Mouse (Mus musculus) CH12.LX (cell line): ENCODE data around the gene Tmem119. TPM values are rescaled to one million over a fixed set of nuclear protein-coding genes. Genes with fewer than 3 reads are reported as not detected.
A peak's percentile ranks its signal among the peaks of the same experiment; 100 is the strongest.

ENCODE experiments used
- DNase-seq: peaks from one replicate; pipeline ENCODE4 v3.0.0-alpha.2; 2013; ENCODE audit errors: extremely low read depth
- H3K27ac ChIP-seq: 2 replicates; pipeline ENCODE4 v1.5.1; 2012; ENCODE audit warnings: low read depth, mild to moderate bottlenecking, control low read depth, moderate library complexity; ENCODE audit not compliant: insufficient read depth
- H3K27me3 ChIP-seq: replicated peaks from 2 replicates; pipeline ENCODE3; 2012; ENCODE audit warnings: inconsistent platforms
- H3K36me3 ChIP-seq, 2 experiments: replicated peaks in 1 of 2; 2 replicates each; pipeline versions ENCODE3 to v1.6.1; 2012; ENCODE audit warnings: inconsistent platforms in 1 of 2, low read length in 1 of 2, mild to moderate bottlenecking in 1 of 2, mixed read lengths in 1 of 2, moderate library complexity in 1 of 2; ENCODE audit not compliant: control insufficient read depth in 1 of 2, insufficient read depth in 1 of 2
- H3K4me1 ChIP-seq, 2 experiments: 2 replicates each; pipeline ENCODE4 v1.6.1; 2012; ENCODE audit warnings: inconsistent platforms in 1 of 2, moderate library complexity in 1 of 2; ENCODE audit not compliant: insufficient read depth in 2 of 2, control insufficient read depth in 1 of 2
- H3K4me2 ChIP-seq: 2 replicates; pipeline ENCODE4 v1.6.1; 2012; ENCODE audit warnings: low read depth, mild to moderate bottlenecking, control low read depth; ENCODE audit not compliant: poor library complexity, insufficient read depth, severe bottlenecking
- H3K4me3 ChIP-seq, 3 experiments: fragments of 150-350 bp in 1 of 3; sonication (generic) in 1 of 3; replicated peaks in 1 of 3; 2 replicates each; pipeline versions ENCODE3 to v1.5.1; 2011 to 2012; ENCODE audit warnings: low read depth in 2 of 3, low read length in 2 of 3, mild to moderate bottlenecking in 2 of 3, moderate library complexity in 2 of 3, control low read depth in 1 of 3, improper control_type of control experiment in 1 of 3, inconsistent platforms in 1 of 3, mixed read lengths in 1 of 3; ENCODE audit not compliant: poor library complexity in 1 of 3
- H3K79me2 ChIP-seq: replicated peaks from 2 replicates; pipeline ENCODE4 v1.6.1; 2012; ENCODE audit warnings: mild to moderate bottlenecking, moderate library complexity; ENCODE audit not compliant: control insufficient read depth, poor library complexity, insufficient read depth, severe bottlenecking; ENCODE audit errors: extremely low read depth
- H3K9ac ChIP-seq: 2 replicates; pipeline ENCODE4 v1.6.1; 2012; ENCODE audit warnings: low read depth, mild to moderate bottlenecking, control low read depth, moderate library complexity; ENCODE audit not compliant: insufficient read depth
- H3K9me3 ChIP-seq: replicated peaks from 2 replicates; pipeline ENCODE3; 2012; ENCODE audit warnings: low read length, inconsistent platforms, mixed read lengths
- BHLHE40 ChIP-seq: IDR thresholded peaks from 2 replicates; pipeline ENCODE4 v1.6.1; 2011; ENCODE audit warnings: mild to moderate bottlenecking, low read depth, low read length, improper control_type of control experiment
- CHD2 ChIP-seq: IDR thresholded peaks from 2 replicates; pipeline ENCODE4 v1.6.1; 2011; ENCODE audit warnings: low read length, improper control_type of control experiment
- CTCF ChIP-seq, 2 experiments: IDR thresholded peaks in 1 of 2; conservative IDR thresholded peaks in 1 of 2; 2 replicates each; pipeline ENCODE4 v1.5.1; 2011 to 2012; ENCODE audit warnings: low read depth in 2 of 2, low read length in 2 of 2, improper control_type of control experiment in 1 of 2, inconsistent platforms in 1 of 2, mild to moderate bottlenecking in 1 of 2, moderate library complexity in 1 of 2
- EP300 ChIP-seq: IDR thresholded peaks from 2 replicates; pipeline ENCODE4 v1.6.1; 2011; ENCODE audit warnings: low read length, improper control_type of control experiment
- ETS1 ChIP-seq: conservative IDR thresholded peaks from 2 replicates; pipeline ENCODE4 v1.6.1; 2012; ENCODE audit warnings: low read depth, mild to moderate bottlenecking, inconsistent platforms, low read length, improper control_type of control experiment, moderate library complexity
- GABPA ChIP-seq: IDR thresholded peaks from 2 replicates; pipeline ENCODE4 v1.6.1; 2012; ENCODE audit warnings: low read depth, low read length, improper control_type of control experiment, inconsistent platforms; ENCODE audit not compliant: insufficient replicate concordance
- HCFC1 ChIP-seq: IDR thresholded peaks from 2 replicates; pipeline ENCODE4 v1.6.1; 2012; ENCODE audit warnings: low read depth, mild to moderate bottlenecking, inconsistent platforms, low read length, improper control_type of control experiment
- IRF4 ChIP-seq: IDR thresholded peaks from 2 replicates; pipeline ENCODE4 v1.6.1; 2014; ENCODE audit warnings: low read depth, mild to moderate bottlenecking, inconsistent platforms, low read length, improper control_type of control experiment
- JUN ChIP-seq: IDR thresholded peaks from 2 replicates; pipeline ENCODE4 v1.6.1; 2011; ENCODE audit warnings: low read depth, mild to moderate bottlenecking, low read length, improper control_type of control experiment, moderate library complexity; ENCODE audit not compliant: insufficient read depth
- JUND ChIP-seq: conservative IDR thresholded peaks from 2 replicates; pipeline ENCODE4 v1.6.1; 2011; ENCODE audit warnings: low read depth, low read length, improper control_type of control experiment
- MAFK ChIP-seq: IDR thresholded peaks from 2 replicates; pipeline ENCODE4 v1.6.1; 2011; ENCODE audit warnings: low read length, improper control_type of control experiment; ENCODE audit not compliant: insufficient replicate concordance
- MAX ChIP-seq: IDR thresholded peaks from 2 replicates; pipeline ENCODE4 v1.6.1; 2011; ENCODE audit warnings: low read length, improper control_type of control experiment
- MAZ ChIP-seq: IDR thresholded peaks from 2 replicates; pipeline ENCODE4 v1.6.1; 2012; ENCODE audit warnings: low read depth, mild to moderate bottlenecking, inconsistent platforms, low read length, improper control_type of control experiment, moderate library complexity
- MEF2A ChIP-seq: IDR thresholded peaks from 2 replicates; pipeline ENCODE4 v1.6.1; 2014; ENCODE audit warnings: low read depth, mild to moderate bottlenecking, inconsistent platforms, low read length, improper control_type of control experiment, borderline replicate concordance
- MXI1 ChIP-seq: IDR thresholded peaks from 2 replicates; pipeline ENCODE4 v1.6.1; 2011; ENCODE audit warnings: mild to moderate bottlenecking, low read depth, low read length, improper control_type of control experiment
- MYC ChIP-seq: IDR thresholded peaks from 2 replicates; pipeline ENCODE4 v1.6.1; 2011; ENCODE audit warnings: low read depth, mild to moderate bottlenecking, improper control_type of control experiment, low read length
- NRF1 ChIP-seq: IDR thresholded peaks from 2 replicates; pipeline ENCODE4 v1.6.1; 2014; ENCODE audit warnings: low read depth, mild to moderate bottlenecking, inconsistent platforms, low read length, improper control_type of control experiment, moderate library complexity
- PAX5 ChIP-seq: IDR thresholded peaks from 2 replicates; pipeline ENCODE4 v1.6.1; 2012; ENCODE audit warnings: low read length, inconsistent platforms, mixed read lengths
- RAD21 ChIP-seq: IDR thresholded peaks from 2 replicates; pipeline ENCODE4 v1.6.1; 2011; ENCODE audit warnings: low read depth, mild to moderate bottlenecking, low read length, improper control_type of control experiment, moderate library complexity
- RCOR1 ChIP-seq: conservative IDR thresholded peaks from 2 replicates; pipeline ENCODE4 v1.6.1; 2012; ENCODE audit warnings: low read depth, mild to moderate bottlenecking, inconsistent platforms, low read length, improper control_type of control experiment
- SIN3A ChIP-seq: IDR thresholded peaks from 2 replicates; pipeline ENCODE4 v1.6.1; 2012; ENCODE audit warnings: low read length, improper control_type of control experiment, inconsistent platforms
- TBP ChIP-seq: conservative IDR thresholded peaks from 2 replicates; pipeline ENCODE4 v1.6.1; 2011; ENCODE audit warnings: low read depth, low read length, improper control_type of control experiment
- TCF12 ChIP-seq: IDR thresholded peaks from 2 replicates; pipeline ENCODE4 v1.6.1; 2014; ENCODE audit warnings: low read depth, mild to moderate bottlenecking, inconsistent platforms, low read length, improper control_type of control experiment
- UBTF ChIP-seq: IDR thresholded peaks from 2 replicates; pipeline ENCODE4 v1.6.1; 2012; ENCODE audit warnings: low read depth, mild to moderate bottlenecking, inconsistent platforms, low read length, improper control_type of control experiment, moderate library complexity
- USF1 ChIP-seq: IDR thresholded peaks from 2 replicates; pipeline ENCODE4 v1.6.1; 2014; ENCODE audit warnings: low read depth, mild to moderate bottlenecking, inconsistent platforms, low read length, improper control_type of control experiment
- USF2 ChIP-seq: conservative IDR thresholded peaks from 2 replicates; pipeline ENCODE4 v1.6.1; 2011; ENCODE audit warnings: low read depth, low read length, improper control_type of control experiment
- ZKSCAN1 ChIP-seq: IDR thresholded peaks from 2 replicates; pipeline ENCODE4 v1.6.1; 2012; ENCODE audit warnings: low read depth, inconsistent platforms, low read length, improper control_type of control experiment, borderline replicate concordance
- dilution Hi-C: fragments of 300-500 bp; cut with MboI; formaldehyde crosslinking; loops from 2 replicates; pipeline ENCODE4 v1.14.3; 2020; ENCODE audit warnings: low sequenced_read_pairs; ENCODE audit not compliant: extremely low pct_unique_long_range_greater_than_20kb, extremely low pct_ligation_motif_present
- in situ Hi-C: fragments of 300-500 bp; cut with MboI; formaldehyde crosslinking; loops from 3 replicates; pipeline ENCODE4 v1.14.3; 2019; ENCODE audit warnings: low sequenced_read_pairs, low pct_ligation_motif_present, low pct_unique_long_range_greater_than_20kb, mixed read lengths
- polyA plus RNA-seq: library from polyadenylated mRNA; unstranded; fragments of >175 nt; gene quantifications from 2 replicates; pipeline ENCODE4 v1.2.1, GENCODE M21; 2012; ENCODE audit warnings: low read depth; ENCODE audit not compliant: insufficient read length
- total RNA-seq, 2 experiments: library from RNA; depleted of rRNA; stranded (reverse); fragments of 300-350 nt in 1 of 2; fragments of >200 nt in 1 of 2; gene quantifications; 2 replicates each; pipeline ENCODE4 v1.2.3; 2012 to 2014

The Tmem119 gene
- total and polyA plus RNA-seq, 3 experiments: 0.30 to 1.5 (median 1.0) TPM

DNA sequence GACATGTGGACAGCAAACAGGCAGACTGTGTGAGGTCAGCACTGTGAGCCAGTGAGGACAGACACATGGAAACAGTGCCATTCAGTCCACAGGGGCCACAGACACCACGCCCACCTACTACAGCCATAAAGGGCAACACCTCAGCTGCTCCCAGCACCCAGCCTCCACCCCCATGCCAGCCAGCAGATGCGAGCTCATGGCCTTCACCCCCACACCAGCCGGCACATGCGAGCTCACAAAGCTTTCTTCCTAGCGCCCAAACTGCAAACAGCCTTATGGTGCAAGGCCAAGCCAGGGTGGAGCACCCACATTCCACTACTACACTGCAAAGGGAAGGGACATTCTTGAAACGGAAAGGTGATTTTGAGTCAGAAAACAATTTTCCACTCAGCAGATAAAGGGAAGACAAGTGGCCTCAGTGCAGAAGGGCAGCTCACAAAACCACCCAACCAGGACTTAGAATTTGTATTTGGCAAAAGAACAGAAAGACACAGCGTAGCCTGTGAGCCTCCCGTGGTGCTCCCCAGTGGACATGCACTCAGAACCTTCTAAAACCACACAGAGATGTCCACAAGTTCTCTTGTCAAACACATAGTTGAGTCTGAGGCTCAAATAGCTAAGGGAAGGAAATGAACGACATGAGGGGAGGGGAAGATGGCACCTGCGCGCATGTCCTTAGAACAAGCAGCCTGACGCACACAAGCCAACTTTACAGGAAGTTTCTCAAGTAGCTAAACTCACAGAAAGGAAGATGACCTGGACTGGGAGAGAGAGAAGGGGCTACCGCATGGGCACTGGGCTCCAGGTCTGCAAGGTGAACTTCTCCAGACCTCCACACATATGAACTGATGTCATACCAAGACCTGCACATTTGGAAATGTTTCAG is 34.4 kb downstream of the Tmem119 start:
- Histone ChIP-seq H3K9me3 (no peaks in the 10 kb centered on the region), H3K27ac (peak overlapping the region; percentile 77), H3K36me3 (peaks cover 53 to 82% of the 10 kb centered on the region in 2 experiments), H3K4me3 (peak overlapping the region in 1 of 3 experiments; percentile 8), H3K4me2 (peak overlapping the region; percentile 19), H3K79me2 (peaks cover 88% of the 10 kb centered on the region), H3K4me1 (peaks cover 31 to 80% of the 10 kb centered on the region in 2 experiments), H3K9ac (no peak overlapping the region), H3K27me3 (no peaks in the 10 kb centered on the region)
- in situ Hi-C loops (no loop called here), dilution Hi-C loops (no loop called here)
- TF ChIP-seq IRF4: peak; percentile 80
- 0 out of 2 replicates have a peak, but pooled peaks have one; percentile 25 for TF ChIP-seq RCOR1
- no peak for TF ChIP-seq PAX5
- TF ChIP-seq TBP: no peak
- TF ChIP-seq ETS1: peak; percentile 59
- TF ChIP-seq CHD2: peak; percentile 27; the same call in 1 of the 2 replicates
- TF ChIP-seq MAX: peak; percentile 39; the same call in 1 of the 2 replicates
- peak; percentile 41; the same call in 1 of the 2 replicates for TF ChIP-seq TCF12
- peak; percentile 78 for TF ChIP-seq EP300
- TF ChIP-seq NRF1: peak; percentile 72
- TF ChIP-seq UBTF: no peak
- peak; percentile 19; the same call in 1 of the 2 replicates for TF ChIP-seq MAZ
- TF ChIP-seq MYC: peak; percentile 15; the same call in 1 of the 2 replicates
- TF ChIP-seq CTCF (conservative IDR thresholded peaks at IDR 0.05 in 1 of 2, IDR thresholded peaks at IDR 0.05 in 1 of 2; ENCODE audit: low read depth in 2 of 2, low read length in 2 of 2): no peak
- no peak for TF ChIP-seq GABPA
- no peak for TF ChIP-seq USF2
- no peak for TF ChIP-seq USF1
- peak; percentile 40; the same call in 1 of the 2 replicates for TF ChIP-seq BHLHE40
- TF ChIP-seq SIN3A: peak; percentile 52
- peak; percentile 36 for TF ChIP-seq MXI1
- DNase-seq: peak; percentile 43

DNA sequence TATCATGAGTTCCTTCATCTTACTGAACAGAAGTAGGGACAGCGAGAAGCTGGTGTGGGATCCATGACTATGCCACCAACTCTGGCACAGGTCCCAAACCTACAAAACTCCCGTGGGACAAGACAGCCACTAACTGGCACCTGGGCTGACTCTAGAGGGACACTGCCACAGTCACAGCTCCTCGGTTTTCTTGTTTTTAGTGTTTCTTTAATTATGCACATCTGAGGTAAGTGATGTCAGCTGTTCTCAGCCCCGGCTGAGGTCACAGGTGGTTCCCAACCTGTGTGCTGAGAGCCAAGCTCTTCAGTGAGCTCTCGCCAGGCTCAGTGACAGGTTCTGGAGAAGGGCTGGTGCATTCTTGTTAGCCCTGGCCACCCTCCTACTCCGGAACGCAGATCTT is 35.9 kb downstream of the Tmem119 start:
- H3K27ac ChIP-seq: no peak overlapping the region
- no peak overlapping the region for H3K9ac ChIP-seq
- peaks cover 73% of the 10 kb centered on the region for H3K79me2 ChIP-seq
- DNase-seq: peak; percentile 43
- dilution Hi-C loops: no loop called here
- peaks cover 64 to 89% of the 10 kb centered on the region in 2 experiments for H3K36me3 ChIP-seq
- H3K9me3 ChIP-seq: no peaks in the 10 kb centered on the region
- peaks cover 27 to 70% of the 10 kb centered on the region in 2 experiments for H3K4me1 ChIP-seq
- in situ Hi-C loops: no loop called here
- no peak overlapping the region for H3K4me3 ChIP-seq
- no peaks in the 10 kb centered on the region for H3K27me3 ChIP-seq
- TF ChIP-seq EP300: peak; percentile 79
- TF ChIP-seq MXI1: no peak
- TF ChIP-seq ZKSCAN1: no peak
- TF ChIP-seq RAD21: no peak
- no peak for TF ChIP-seq HCFC1
- 0 out of 2 replicates have a peak, but pooled peaks have one; percentile 23 for TF ChIP-seq JUND
- 0 out of 2 replicates have a peak, but pooled peaks have one; percentile 5 for TF ChIP-seq JUN
- TF ChIP-seq MAZ: no peak
- peak; percentile 95 for TF ChIP-seq ETS1
- peak; percentile 81 for TF ChIP-seq TCF12
- peak; percentile 52; the same call in 1 of the 2 replicates for TF ChIP-seq SIN3A
- TF ChIP-seq CHD2: peak; percentile 15; the same call in 1 of the 2 replicates
- TF ChIP-seq MEF2A: 0 out of 2 replicates have a peak, but pooled peaks have one; percentile 49
- peak; percentile 75 for TF ChIP-seq IRF4
- 0 out of 2 replicates have a peak, but pooled peaks have one; percentile 32 for TF ChIP-seq RCOR1
- 0 out of 2 replicates have a peak, but pooled peaks have one; percentile 26 for TF ChIP-seq MAFK
- TF ChIP-seq BHLHE40: peak; percentile 62
- no peak overlapping the region for H3K4me2 ChIP-seq
